Mouse (Mus musculus): ENCODE results near the gene Med24.

The Med24 gene

GRCm38 (mm10) chr11:98701213-98701670 is 28.0 kb downstream of the Med24 start, which contains the start of gene Csf3:
Csf3 (plus strand) TSS chr11:98701263.
- no peaks in the 10 kb centered on the region for H3K27me3 ChIP-seq (ENCODE audit: control insufficient read depth, insufficient read depth, low read length, poor library complexity, severe bottlenecking)
- H3K36me3 ChIP-seq (ENCODE audit: control insufficient read depth, insufficient read depth, low read length, poor library complexity, severe bottlenecking): no peaks in the 10 kb centered on the region
- no peak for DNase-seq (ENCODE audit: low read depth, low spot score)

GRCm38 (mm10) chr11:98699911-98700310 is 29.3 kb downstream of the Med24 start:
- Histone ChIP-seq H3K36me3 (ENCODE audit: control insufficient read depth, insufficient read depth, low read length, poor library complexity, severe bottlenecking) (no peaks in the 10 kb centered on the region), H3K27me3 (ENCODE audit: control insufficient read depth, insufficient read depth, low read length, poor library complexity, severe bottlenecking) (no peaks in the 10 kb centered on the region)
- peak; percentile 86 for DNase-seq (ENCODE audit: low read depth, low spot score)

GRCm38 (mm10) chr11:98698849-98699640 is 30.2 kb downstream of the Med24 start:
- H3K27me3 ChIP-seq (ENCODE audit: control insufficient read depth, insufficient read depth, low read length, poor library complexity, severe bottlenecking): no peaks in the 10 kb centered on the region
- peaks cover 2% of the 10 kb centered on the region for H3K36me3 ChIP-seq (ENCODE audit: control insufficient read depth, insufficient read depth, low read length, poor library complexity, severe bottlenecking)
- DNase-seq (ENCODE audit: low read depth, low spot score): no peak

GRCm38 (mm10) chr11:98697225-98697624 is 32.0 kb downstream of the Med24 start:
- H3K36me3 ChIP-seq (ENCODE audit: control insufficient read depth, insufficient read depth, low read length, poor library complexity, severe bottlenecking): peaks cover 9% of the 10 kb centered on the region
- no peak for DNase-seq (ENCODE audit: low read depth, low spot score)
- no peaks in the 10 kb centered on the region for H3K27me3 ChIP-seq (ENCODE audit: control insufficient read depth, insufficient read depth, low read length, poor library complexity, severe bottlenecking)

- H3K36me3 ChIP-seq (ENCODE audit: control insufficient read depth, insufficient read depth, low read length, poor library complexity, severe bottlenecking): peaks cover 14% of the 10 kb centered on the region
- no peak for DNase-seq (ENCODE audit: low read depth, low spot score)
- no peaks in the 10 kb centered on the region for H3K27me3 ChIP-seq (ENCODE audit: control insufficient read depth, insufficient read depth, low read length, poor library complexity, severe bottlenecking)
Measured at GRCm38 (mm10) chr11:98696454-98697216, 32.6 kb downstream of the Med24 start.

GRCm38 (mm10) chr11:98695408-98695807 is 33.8 kb downstream of the Med24 start:
- DNase-seq (ENCODE audit: low read depth, low spot score): no peak
- no peaks in the 10 kb centered on the region for H3K27me3 ChIP-seq (ENCODE audit: control insufficient read depth, insufficient read depth, low read length, poor library complexity, severe bottlenecking)
- peaks cover 20% of the 10 kb centered on the region for H3K36me3 ChIP-seq (ENCODE audit: control insufficient read depth, insufficient read depth, low read length, poor library complexity, severe bottlenecking)

GRCm38 (mm10) chr11:98694301-98694700 is 34.9 kb downstream of the Med24 start:
- no peak for DNase-seq (ENCODE audit: low read depth, low spot score)
- Histone ChIP-seq H3K36me3 (ENCODE audit: control insufficient read depth, insufficient read depth, low read length, poor library complexity, severe bottlenecking) (peaks cover 23% of the 10 kb centered on the region), H3K27me3 (ENCODE audit: control insufficient read depth, insufficient read depth, low read length, poor library complexity, severe bottlenecking) (no peaks in the 10 kb centered on the region)

- H3K27me3 ChIP-seq (ENCODE audit: control insufficient read depth, insufficient read depth, low read length, poor library complexity, severe bottlenecking): no peaks in the 10 kb centered on the region
- H3K36me3 ChIP-seq (ENCODE audit: control insufficient read depth, insufficient read depth, low read length, poor library complexity, severe bottlenecking): peaks cover 23% of the 10 kb centered on the region
- DNase-seq (ENCODE audit: low read depth, low spot score): no peak
Measured at GRCm38 (mm10) chr11:98693746-98694145, 35.5 kb downstream of the Med24 start.

GRCm38 (mm10) chr11:98693201-98693600 is 36.0 kb downstream of the Med24 start:
- DNase-seq (ENCODE audit: low read depth, low spot score): no peak
- no peaks in the 10 kb centered on the region for H3K27me3 ChIP-seq (ENCODE audit: control insufficient read depth, insufficient read depth, low read length, poor library complexity, severe bottlenecking)
- H3K36me3 ChIP-seq (ENCODE audit: control insufficient read depth, insufficient read depth, low read length, poor library complexity, severe bottlenecking): peaks cover 23% of the 10 kb centered on the region

- DNase-seq (ENCODE audit: low read depth, low spot score): no peak
- Histone ChIP-seq H3K27me3 (ENCODE audit: control insufficient read depth, insufficient read depth, low read length, poor library complexity, severe bottlenecking) (no peaks in the 10 kb centered on the region), H3K36me3 (ENCODE audit: control insufficient read depth, insufficient read depth, low read length, poor library complexity, severe bottlenecking) (peaks cover 22% of the 10 kb centered on the region)
Measured at GRCm38 (mm10) chr11:98688009-98688408, 41.2 kb downstream of the Med24 start.

GRCm38 (mm10) chr11:98686976-98687375 is 42.3 kb downstream of the Med24 start:
- Histone ChIP-seq H3K27me3 (ENCODE audit: control insufficient read depth, insufficient read depth, low read length, poor library complexity, severe bottlenecking) (no peaks in the 10 kb centered on the region), H3K36me3 (ENCODE audit: control insufficient read depth, insufficient read depth, low read length, poor library complexity, severe bottlenecking) (peaks cover 19% of the 10 kb centered on the region)
- no peak for DNase-seq (ENCODE audit: low read depth, low spot score)

GRCm38 (mm10) chr11:98685642-98686041 is 43.6 kb downstream of the Med24 start:
- no peaks in the 10 kb centered on the region for H3K27me3 ChIP-seq (ENCODE audit: control insufficient read depth, insufficient read depth, low read length, poor library complexity, severe bottlenecking)
- H3K36me3 ChIP-seq (ENCODE audit: control insufficient read depth, insufficient read depth, low read length, poor library complexity, severe bottlenecking): peaks cover 10% of the 10 kb centered on the region; the same call in 1 of the 2 replicates
- no peak for DNase-seq (ENCODE audit: low read depth, low spot score)

GRCm38 (mm10) chr11:98682811-98683210 is 46.4 kb downstream of the Med24 start:
- Histone ChIP-seq H3K36me3 (ENCODE audit: control insufficient read depth, insufficient read depth, low read length, poor library complexity, severe bottlenecking) (peaks cover 6% of the 10 kb centered on the region; the same call in 1 of the 2 replicates), H3K27me3 (ENCODE audit: control insufficient read depth, insufficient read depth, low read length, poor library complexity, severe bottlenecking) (no peaks in the 10 kb centered on the region)
- no peak for DNase-seq (ENCODE audit: low read depth, low spot score)

GRCm38 (mm10) chr11:98681786-98682745 is 47.2 kb downstream of the Med24 start, which contains the start of gene Psmd3:
Psmd3 (plus strand) TSS chr11:98682554.
- DNase-seq (ENCODE audit: low read depth, low spot score): peak; percentile 97
- Histone ChIP-seq H3K27me3 (ENCODE audit: control insufficient read depth, insufficient read depth, low read length, poor library complexity, severe bottlenecking) (no peaks in the 10 kb centered on the region), H3K36me3 (ENCODE audit: control insufficient read depth, insufficient read depth, low read length, poor library complexity, severe bottlenecking) (peaks cover 3% of the 10 kb centered on the region; the same call in 1 of the 2 replicates)
